Mouse (Mus musculus) MN1 (cell line): ENCODE measurements around the gene Il9.

ENCODE experiments used
- DNase-seq: peaks from one replicate; pipeline ENCODE4 v3.0.0-alpha.2; 2016; ENCODE audit warnings: low spot score

Il9 gene

GRCm38 (mm10) chr13:56482146-56482545, at the start of gene Il9:
Gene Il9, minus strand, starts transcription at chr13:56482246.
- DNase-seq = no peak

- DNase-seq = no peak
Observed at GRCm38 (mm10) chr13:56529685-56530084, 47.6 kb upstream of the Il9 start.

- DNase-seq = no peak
Observed at GRCm38 (mm10) chr13:56529031-56529430, 47.0 kb upstream of the Il9 start.

GRCm38 (mm10) chr13:56528281-56528680, 46.2 kb upstream of the Il9 start:
- DNase-seq = no peak

- no peak for DNase-seq
Observed at GRCm38 (mm10) chr13:56527846-56528245, 45.8 kb upstream of the Il9 start.

- no peak for DNase-seq
Observed at GRCm38 (mm10) chr13:56526871-56527270, 44.8 kb upstream of the Il9 start.

- DNase-seq = no peak
Observed at GRCm38 (mm10) chr13:56522821-56523167, 40.7 kb upstream of the Il9 start.

GRCm38 (mm10) chr13:56522081-56522820, 40.2 kb upstream of the Il9 start, which contains the start of gene Fbxl21:
Gene Fbxl21, plus strand, starts transcription at chr13:56522472.
- DNase-seq = peak; percentile 72

GRCm38 (mm10) chr13:56516816-56517215, 34.8 kb upstream of the Il9 start:
- DNase-seq = no peak

GRCm38 (mm10) chr13:56516311-56516710, 34.3 kb upstream of the Il9 start:
- no peak for DNase-seq

GRCm38 (mm10) chr13:56513595-56513994, 31.5 kb upstream of the Il9 start:
- DNase-seq = no peak

- no peak for DNase-seq
Observed at GRCm38 (mm10) chr13:56509796-56510195, 27.8 kb upstream of the Il9 start.

GRCm38 (mm10) chr13:56506871-56507496, 24.9 kb upstream of the Il9 start:
- DNase-seq = no peak

- DNase-seq = no peak
Observed at GRCm38 (mm10) chr13:56501866-56502420, 19.9 kb upstream of the Il9 start.

GRCm38 (mm10) chr13:56500636-56501035, 18.6 kb upstream of the Il9 start:
- DNase-seq = no peak

GRCm38 (mm10) chr13:56500132-56500531, 18.1 kb upstream of the Il9 start:
- no peak for DNase-seq

GRCm38 (mm10) chr13:56494440-56494839, 12.4 kb upstream of the Il9 start:
- DNase-seq = no peak

- DNase-seq = peak; percentile 17
Observed at GRCm38 (mm10) chr13:56488012-56488411, 6.0 kb upstream of the Il9 start.

- no peak for DNase-seq
Observed at GRCm38 (mm10) chr13:56478027-56478426, 4.0 kb downstream of the Il9 start.

GRCm38 (mm10) chr13:56477271-56477670, 4.8 kb downstream of the Il9 start:
- DNase-seq = no peak

GRCm38 (mm10) chr13:56476790-56477189, 5.3 kb downstream of the Il9 start:
- DNase-seq = no peak

- DNase-seq = peak; percentile 72
Observed at GRCm38 (mm10) chr13:56475363-56475762, 6.7 kb downstream of the Il9 start.

- no peak for DNase-seq
Observed at GRCm38 (mm10) chr13:56472661-56473060, 9.4 kb downstream of the Il9 start.
